Mouse (Mus musculus) mesoderm, embryonic 11.5 days (tissue): Measurements from ENCODE around the gene Sbk1.

Experiments
- DNase-seq: peaks from one replicate; pipeline ENCODE4 v3.0.0-alpha.2; 2012; ENCODE audit warnings: low read depth, low spot score

Gene Sbk1

DNA sequence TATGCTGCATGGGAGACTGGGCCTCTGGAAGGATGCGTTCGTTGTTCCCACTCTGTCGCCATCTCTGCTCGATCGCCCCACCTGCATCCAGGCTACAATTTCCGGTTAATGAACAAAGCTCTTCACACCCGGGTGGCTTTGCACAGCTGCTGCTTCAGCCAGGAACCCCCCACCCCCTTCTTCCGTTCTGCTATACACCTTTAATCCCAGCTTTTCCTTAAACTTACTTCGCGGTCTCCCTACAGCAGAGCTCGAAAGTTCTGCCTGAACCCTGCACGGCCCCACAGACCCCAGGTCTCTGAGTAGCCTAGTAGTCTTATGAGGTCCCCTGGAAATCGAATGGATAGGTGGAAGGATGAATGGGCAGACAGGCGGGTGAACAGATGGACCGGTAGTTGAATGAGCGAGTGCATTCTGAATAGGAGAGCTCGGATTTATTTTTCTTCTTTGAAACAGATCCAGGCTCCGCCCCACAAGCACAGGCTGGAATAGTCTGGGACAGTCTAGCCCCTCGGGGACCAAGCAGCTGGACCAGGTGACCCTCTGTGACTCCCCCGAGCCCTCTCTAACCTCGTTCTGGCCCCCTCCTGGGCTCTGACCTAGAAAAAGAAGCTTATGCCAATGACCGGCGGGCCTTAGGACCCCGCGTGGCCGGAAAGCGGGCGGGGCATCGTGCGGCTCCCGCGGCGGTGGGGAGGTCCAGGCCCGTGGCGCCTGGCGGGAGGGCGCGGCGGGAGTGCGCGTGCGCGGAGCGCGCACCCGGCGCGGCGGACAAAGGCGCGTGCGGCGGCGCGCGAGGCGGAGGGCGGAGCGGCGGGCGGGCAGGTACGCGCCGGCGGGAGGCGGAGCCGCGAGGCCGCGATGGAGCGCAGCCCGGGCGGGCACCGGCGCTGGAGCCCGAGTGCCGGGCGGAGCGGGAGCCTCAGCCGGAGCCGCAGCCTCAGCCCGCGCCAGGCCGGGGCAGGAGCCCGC lies at the start of gene Sbk1:
TSS of gene Sbk1 (plus strand) at position 908 of the 972 bp plus-strand sequence.
- DNase-seq, result peak; percentile 90

DNA sequence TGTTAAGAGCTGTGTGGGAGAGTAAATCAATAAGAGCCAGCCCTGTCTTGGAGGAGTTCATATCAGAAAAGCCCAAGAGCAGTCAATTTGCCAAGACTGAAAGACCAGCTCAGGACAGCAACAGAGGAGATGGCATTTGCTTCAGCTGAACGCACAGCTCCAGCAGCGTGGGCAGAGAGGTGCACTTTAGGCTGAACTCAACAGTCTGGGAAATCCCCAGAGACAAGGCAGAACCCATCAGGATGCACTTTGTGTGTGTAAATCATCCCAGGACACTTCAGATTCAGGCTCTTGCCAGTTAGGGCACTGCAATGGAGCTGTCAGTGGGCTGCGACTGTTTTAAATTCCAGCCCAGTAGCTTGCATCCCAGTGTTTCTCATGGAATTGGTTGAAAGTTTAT lies 49.7 kb upstream of the Sbk1 start:
- DNase-seq, result peak; percentile 54

DNA sequence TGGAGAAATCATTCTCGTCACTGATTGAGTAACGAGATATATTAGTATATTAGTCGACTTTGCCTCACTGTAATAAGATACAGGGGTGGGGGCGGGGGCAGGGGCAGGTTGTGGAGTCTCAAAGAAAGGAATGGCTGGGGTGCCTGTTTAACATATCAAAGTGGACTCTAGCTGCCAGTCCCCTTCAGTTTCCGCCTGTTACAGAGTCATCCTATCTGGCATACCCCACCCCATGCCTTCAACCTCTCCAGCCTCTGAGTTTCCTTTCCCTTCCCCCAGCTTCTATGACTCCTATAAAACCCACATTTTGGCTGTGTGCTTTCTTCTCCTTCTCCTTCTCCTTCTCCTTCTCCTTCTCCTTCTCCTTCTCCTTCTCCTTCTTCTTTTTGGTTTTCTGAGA lies 46.3 kb upstream of the Sbk1 start:
- DNase-seq, result no peak

DNA sequence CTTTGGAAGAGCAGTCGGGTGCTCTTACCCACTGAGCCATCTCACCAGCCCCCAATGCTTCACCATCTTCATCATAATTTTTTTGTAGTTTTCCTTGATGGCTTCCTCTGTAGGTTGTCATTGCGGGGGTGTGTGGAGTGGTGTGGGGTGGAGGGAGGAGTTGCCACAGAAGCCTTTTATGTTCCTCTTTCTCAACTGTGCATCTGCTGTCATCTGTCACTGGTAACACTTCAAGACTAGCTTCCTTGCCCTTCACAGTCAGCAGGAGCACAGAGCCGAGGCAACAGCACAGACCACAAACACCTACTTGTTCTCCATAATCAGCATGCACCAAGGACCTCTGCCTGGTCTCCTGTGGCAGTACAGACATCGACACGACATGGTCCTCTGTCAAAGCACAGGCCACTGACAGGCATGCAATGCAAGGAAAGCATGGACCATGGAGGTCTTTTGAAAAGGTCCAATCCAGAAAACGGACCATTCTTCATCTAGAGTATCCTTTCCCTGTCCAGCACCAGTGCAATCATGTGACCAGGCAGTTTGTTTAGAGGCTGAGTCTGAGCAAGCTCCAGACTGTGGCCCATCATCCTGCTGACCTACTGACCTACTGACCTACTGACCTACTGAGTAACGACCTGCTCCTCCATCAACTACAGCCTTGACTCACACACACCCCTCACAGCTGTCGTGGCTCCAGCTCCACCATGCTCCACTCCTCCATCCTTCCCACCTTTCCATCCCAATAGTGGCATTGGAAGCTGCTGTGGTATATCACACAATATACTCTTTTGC lies 41.9 kb upstream of the Sbk1 start:
- no peak for DNase-seq

DNA sequence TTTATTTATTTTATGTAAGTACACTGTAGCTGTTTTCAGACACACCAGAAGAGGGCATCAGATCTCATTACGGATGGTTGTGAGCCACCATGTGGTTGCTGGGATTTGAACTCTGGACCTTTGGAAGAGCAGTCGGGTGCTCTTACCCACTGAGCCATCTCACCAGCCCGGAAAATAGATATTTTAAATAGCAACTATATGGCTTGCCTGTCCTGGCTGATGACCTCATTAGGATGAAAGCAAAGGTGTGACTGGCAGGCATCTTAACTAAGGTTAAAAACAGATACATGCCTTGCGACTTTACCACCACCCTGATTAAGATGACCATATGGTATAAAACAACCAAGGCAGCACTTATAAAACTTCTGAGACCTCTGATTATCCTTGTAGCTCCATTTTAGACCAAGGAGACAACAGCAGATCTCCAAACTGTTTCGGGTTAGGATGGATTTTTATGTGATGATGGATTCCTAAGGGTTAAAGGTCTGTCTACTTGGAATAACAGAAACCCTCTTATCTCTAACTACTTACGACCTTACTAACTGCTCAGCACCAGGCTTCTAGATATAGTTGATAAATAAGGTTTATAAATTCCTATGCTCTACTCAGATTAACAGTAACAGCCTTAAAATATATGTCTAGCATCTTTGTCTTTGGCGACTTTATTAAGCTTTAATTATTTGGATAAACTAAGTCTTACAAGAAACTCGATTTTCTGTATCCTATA lies 39.9 kb upstream of the Sbk1 start:
- DNase-seq, result no peak

DNA sequence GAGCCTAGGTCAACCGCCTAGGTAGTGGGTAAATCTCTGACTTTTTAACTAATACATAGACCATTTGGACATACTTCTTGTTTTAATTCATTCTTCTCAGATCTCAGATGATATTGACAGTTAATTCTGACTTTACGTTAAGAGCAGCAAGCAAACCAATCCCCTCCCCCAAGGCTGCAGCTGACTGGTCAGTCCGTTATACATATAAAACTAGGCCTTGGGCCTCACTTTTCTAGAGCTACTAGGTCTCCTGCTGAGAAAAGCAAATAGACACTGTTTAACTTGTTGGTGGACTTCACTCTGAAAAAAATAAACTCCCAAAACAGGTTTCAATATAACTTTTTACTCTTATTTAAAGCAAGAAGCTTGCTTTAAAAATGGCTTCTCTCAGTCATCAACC lies 37.8 kb upstream of the Sbk1 start:
- no peak for DNase-seq

DNA sequence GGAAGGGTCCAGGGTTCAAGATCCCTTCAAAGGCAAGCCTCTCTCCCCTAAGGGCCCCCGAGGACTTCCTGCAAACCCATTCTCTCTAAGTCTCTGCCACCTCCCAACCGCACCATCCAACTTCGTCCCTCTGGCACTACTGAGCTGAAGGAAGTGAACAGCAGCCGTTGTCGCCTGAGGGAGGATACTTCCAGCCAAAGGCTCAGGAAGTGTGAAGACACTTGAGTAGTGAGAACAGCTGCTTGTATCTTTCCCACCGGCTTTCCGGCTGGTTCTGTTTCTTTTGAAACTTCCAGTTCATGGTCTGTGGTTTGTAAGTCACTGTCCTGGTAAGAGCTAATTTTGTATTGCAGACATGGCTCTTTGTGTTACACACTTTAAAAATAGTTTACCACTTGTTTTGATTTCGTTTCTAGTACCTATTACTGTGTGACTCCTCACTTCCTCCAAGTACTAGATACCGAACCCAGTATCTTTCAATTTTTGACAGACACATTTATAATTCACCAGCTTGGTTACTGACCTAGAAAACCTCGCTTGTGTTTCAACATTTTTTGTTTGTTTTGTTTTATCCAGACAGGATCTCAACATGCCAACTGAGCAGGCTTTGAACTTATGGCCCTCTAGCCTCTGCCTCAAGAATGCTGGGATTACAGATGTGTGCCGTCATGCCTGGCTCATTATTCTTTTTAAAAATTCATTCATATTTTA lies 36.2 kb upstream of the Sbk1 start:
- DNase-seq, result no peak

DNA sequence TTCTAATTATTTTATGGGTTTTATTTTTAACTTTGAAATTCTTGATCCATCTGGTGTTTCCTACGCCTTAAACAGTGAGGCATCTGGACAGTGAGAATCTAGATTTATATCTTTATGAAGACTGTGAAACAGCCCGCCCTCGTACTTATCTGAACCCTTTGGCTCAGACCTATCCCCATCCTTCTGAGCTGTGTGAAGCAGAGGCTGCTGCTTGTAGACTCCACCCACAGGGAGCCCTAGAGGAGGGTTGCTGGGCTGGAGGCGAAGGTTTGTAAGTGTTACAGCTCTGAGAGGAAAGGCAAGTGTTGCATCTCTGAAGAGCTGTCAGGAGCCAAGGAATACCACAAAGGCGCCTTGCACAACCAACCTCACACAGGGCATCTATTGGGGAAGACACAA lies 35.6 kb upstream of the Sbk1 start:
- DNase-seq, result no peak

DNA sequence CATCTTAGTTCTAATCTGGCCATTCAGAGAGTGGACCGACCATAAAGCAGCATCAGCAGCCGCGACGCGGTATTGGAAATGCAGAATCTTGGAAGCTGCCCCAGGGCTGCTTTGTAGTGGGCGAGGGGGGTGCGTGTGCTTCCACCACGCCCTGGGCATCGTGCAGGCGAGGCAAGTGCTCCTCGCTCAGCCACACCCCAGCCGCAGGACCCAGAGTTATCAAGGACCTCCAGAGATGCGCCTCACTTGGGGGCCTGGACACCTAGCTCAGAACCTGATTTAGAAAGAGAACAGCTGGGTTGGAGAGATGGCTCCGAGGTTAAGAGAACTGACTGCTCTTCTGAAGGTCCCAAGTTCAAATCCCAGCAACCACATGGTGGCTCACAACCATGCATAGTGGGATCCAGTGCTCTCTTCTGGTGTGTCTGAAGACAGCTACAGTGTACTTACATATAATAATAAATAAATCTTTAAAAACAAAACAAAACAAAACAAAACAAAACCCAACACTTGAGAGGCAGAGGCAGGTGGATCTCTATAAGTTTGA lies 31.5 kb upstream of the Sbk1 start:
- no peak for DNase-seq

DNA sequence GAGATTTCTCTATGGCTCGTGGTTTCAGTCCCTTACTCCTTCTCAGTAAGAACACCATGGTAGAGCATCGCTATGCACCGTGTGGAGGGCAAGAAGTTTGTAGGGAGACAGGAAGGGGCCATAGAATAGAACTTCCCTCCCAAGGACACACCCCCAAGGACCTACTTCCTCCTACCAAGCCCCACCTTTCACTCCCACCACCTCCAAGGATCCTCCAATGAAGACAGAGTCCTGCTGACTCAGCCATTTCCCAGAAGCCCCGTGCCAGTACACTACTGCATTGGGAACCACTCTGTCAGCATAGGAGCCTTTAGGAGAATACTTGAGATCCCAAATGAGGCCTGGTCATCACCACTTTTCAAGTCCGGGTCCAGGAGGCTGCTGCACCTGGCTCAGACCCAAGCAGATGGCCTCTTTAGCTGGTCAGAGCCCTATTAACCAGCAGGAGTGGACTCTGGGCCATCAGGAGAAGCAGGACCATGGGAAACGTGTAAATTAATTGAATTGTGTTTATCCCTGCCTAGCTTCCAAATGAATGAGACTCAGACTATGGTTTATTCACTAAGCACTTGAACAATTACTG lies 28.2 kb upstream of the Sbk1 start:
- no peak for DNase-seq

DNA sequence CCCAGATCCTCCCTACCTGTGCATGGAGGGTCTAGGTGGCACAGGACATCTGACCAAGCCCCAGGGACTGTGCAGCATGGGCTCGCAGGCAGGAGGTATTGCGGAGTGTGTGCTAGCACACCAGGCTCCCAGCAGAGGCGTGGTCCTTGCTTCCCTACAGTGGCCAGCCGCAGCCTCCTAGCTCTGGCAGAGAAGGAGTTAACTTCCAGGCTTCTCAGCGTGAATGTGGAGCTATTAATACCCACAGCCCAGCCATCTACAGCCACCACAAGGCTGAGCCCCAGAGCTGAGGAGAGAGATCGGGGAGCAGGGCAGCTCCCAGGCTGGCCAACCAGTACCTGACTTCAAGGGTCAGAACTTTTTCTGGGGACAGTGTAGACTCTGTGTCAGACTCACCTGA lies 24.3 kb upstream of the Sbk1 start:
- DNase-seq, result no peak

DNA sequence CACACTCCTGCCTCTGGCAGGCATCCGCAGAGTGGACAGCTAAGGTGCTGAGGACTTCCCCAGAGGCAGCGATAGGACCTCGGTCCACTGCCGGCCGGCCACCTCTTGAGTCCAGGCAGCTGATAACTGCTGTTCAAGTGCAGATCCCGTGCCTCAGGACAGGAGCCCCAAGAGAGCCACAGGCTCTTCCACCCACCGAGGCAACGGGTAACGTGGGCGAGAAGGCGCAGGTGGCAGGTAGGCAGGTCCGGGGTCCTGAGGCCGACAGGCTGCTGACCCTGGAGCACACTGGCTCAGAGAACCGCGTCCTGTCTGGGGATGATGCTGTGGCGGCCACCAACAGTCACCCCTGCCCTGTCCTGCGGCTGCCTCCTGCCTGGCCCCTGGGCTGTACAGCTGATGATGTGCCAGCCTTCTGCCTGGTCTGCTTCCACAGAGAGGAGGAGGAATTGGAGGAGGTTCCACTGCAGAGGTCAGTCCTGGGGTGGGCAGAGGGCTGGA lies 23.7 kb upstream of the Sbk1 start:
- no peak for DNase-seq

DNA sequence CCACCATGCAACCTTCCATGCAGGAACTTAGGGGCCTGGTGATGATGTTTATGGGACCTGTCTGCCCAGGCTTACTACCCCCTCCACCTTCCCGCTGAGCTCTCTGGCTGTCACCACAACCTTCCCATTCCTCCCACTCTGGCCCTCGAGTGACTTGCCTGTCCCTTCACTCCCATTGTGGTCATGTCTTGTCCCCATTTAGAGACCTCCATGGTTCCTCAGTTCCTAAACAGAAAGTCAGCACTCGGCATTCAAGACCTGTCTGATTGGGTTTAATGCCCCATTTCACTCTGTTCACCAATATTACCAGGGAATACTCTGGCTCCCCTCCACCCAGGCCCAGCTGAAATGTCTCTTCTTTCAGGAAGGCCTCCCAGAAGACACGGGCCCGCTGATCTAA lies 23.3 kb upstream of the Sbk1 start:
- no peak for DNase-seq

DNA sequence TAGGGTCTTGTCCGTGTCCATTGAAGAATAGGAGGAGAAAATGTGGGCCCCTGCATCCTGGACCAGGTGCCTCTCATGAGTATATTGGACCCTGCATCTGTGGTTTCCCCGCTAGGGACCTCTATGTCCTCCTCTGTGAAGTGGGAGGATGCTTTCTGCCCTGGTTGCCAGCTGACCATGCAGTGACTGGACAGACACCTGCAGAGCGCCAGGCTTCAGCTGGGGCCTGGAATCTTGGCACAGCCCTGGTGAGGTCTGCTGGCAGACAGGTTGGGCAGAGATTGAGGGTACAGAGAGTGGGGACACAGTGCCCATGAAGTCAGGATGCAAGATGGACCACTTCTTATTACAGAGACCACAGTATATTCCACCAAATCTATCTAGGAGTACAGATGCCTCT lies 22.4 kb upstream of the Sbk1 start:
- DNase-seq, result no peak

DNA sequence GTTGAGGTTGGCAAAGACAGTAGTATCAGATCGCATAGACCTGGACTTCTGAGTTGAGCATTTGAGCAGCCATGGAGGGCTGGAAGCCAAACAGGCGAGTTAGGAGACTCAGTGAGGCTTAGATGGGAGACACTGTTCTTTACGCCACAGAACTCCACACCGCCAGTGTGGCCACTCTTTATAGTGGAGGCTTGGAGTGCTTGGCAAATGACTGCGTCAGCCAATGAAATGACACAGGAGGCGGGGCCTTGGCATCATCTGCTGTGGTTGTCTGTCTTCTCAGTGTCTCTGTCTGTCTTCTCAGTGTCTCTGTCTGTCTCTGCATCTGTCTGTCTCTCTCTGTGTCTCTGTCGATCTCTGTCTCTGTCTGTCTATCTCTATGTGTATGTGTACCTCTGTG lies 21.9 kb upstream of the Sbk1 start:
- DNase-seq, result no peak

DNA sequence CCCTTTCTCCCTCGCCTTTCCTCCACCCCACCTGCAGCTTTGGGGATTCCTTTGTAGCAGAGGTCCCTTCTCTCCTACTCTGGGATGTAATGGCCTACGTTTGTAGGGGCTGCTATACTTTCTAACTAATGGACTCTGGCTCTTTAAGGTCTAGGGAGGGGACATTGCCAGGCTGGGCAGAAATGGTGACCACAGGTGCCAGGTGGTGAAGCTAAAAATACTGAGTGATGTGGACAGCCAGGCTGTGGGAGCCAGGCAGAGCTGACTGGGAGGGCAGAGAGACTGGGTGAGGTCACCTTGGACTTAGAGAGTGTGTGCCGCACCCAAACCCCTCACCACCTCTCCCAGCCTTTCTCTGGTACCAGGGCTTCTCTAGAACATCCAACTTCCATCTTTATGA lies 20.7 kb upstream of the Sbk1 start:
- DNase-seq, result no peak

DNA sequence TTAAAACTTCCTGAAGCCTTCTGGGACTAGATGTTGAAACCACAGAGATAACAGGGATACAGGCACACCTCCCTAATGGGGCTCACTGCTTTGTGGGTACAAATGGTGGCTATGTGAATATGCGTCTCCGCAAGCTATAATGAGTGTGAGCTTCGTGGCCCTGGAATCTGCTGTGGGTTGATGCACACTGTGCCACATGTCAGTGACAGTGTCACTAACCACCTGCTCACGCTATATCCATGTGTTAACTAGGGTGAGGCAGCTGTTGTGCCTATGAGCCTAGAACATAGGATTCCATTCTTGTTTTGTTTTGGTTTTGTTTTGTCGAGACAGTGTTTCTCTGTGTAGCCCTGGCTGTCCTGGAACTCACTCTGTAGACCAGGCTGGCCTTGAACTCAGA lies 20.2 kb upstream of the Sbk1 start:
- DNase-seq, result no peak

DNA sequence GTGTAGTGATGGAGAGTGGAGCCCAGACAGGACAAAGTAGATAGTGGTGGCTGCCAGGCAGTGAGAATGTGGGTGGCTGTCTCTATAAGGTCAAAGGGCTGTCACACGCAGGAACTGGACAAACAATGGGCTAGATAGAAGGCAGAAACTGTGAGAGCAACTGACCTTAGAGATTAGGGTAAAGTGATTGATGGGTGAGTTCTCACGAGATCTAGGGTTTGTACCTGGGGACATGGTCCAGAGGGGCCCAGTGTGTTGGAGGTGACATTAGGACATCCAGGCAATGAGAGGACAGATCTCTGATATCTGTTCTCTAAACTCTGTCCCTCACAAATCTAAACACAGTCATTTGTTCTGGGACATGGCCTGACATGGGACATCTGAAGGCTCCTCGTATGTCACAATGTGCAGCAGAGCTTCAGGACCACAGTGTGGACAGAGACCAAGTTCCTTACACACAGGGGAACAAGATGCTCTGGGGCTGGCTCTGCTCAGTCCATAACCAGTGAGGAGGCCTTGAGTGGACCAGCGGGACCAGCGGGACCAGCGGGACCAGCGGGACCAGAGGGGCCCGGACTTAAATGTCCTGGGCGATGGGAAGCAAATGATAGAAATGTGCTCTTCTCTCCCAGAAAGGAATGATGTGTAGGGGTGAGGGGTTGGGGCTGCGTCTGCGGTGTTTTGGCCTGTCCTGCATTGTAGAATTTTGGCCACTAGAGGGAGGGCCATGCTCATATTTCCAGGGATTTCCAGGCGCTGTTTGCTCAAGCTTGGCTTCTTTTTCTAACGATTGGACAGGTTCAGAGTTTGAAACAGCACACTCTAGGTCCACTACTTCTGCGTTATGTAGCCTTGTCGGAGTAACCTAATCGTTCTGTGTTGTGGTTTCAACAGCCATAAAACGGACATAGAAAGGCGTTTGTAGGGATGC lies 11.9 kb upstream of the Sbk1 start:
- DNase-seq, result peak; percentile 77

DNA sequence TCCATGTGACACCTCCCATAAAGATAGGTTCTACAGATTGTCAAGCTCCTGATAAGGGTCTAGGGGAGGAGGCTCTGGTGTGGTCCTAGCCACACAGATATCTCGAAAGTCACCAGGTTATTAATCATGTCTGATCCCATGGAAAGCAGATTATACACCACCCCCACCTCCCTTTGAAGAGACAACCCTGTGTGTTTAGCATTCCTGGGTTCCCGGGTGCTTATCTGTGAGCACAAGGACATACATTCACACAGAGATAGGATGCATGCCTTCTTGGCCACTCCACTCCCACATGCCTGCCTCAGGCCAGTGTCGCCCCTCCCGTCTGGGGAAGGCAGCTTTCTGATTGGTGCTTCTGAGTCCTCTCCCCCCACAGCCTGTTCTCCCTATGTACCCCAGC lies 10.6 kb upstream of the Sbk1 start:
- DNase-seq, result no peak

DNA sequence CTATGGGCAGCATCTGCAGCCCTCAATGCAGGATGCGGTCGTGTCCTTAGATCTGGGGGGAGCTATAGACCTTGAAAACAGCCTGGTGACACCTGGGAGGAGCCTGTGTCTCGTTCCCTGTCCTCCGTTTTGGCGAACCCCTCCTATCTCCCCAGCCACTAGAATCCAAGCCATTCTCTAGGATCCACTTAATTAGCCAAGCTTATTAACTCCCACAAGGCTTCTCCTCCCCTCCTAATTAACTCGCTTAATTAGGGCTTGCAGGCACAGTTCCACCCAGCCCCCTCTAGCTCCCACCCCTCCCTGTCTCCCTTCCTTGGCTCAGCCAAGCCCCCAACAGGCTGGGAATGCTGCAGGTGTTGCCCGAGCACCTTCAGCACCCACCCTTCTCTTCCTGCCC lies 8.5 kb upstream of the Sbk1 start:
- DNase-seq, result no peak
